Mouse (Mus musculus) myocyte (in vitro differentiated cells): ENCODE measurements at regions not wholly inside any gene's neighbourhood (a gene's known extent, or its start where the extent isn't known, plus 50 kb on each side); places are given as distances from the start of the nearest gene placed in this dataset.

Experiments
- H3K27me3 ChIP-seq: one replicate; pipeline ENCODE4 v1.6.1; 2011; ENCODE audit not compliant: control insufficient read depth, insufficient read depth, insufficient read length
- H3K36me3 ChIP-seq: one replicate; pipeline ENCODE4 v1.6.1; 2011; ENCODE audit not compliant: control insufficient read depth, insufficient read depth
- H3K4me2 ChIP-seq: one replicate; pipeline ENCODE4 v1.6.1; 2011; ENCODE audit warnings: low read depth, control low read depth
- H3K4me3 ChIP-seq: one replicate; pipeline ENCODE4 v1.5.1; 2011; ENCODE audit warnings: mild to moderate bottlenecking, control low read depth, moderate library complexity
- H3K79me2 ChIP-seq: one replicate; pipeline ENCODE4 v1.6.1; 2011; ENCODE audit not compliant: control insufficient read depth, insufficient read depth
- H3ac ChIP-seq: one replicate; pipeline ENCODE4 v1.6.1; 2011; ENCODE audit not compliant: control insufficient read depth, insufficient read length
- CEBPB ChIP-seq: IDR thresholded peaks from 2 replicates; pipeline ENCODE4 v1.6.1; 2011; ENCODE audit warnings: mild to moderate bottlenecking, moderate library complexity; ENCODE audit not compliant: poor library complexity, insufficient read depth, severe bottlenecking
- E2F4 ChIP-seq: IDR thresholded peaks from one replicate; pipeline ENCODE4 v1.6.1; 2011; ENCODE audit warnings: mild to moderate bottlenecking, control low read depth, moderate library complexity; ENCODE audit not compliant: insufficient read depth
- MAX ChIP-seq: IDR thresholded peaks from one replicate; pipeline ENCODE4 v1.6.1; 2011; ENCODE audit warnings: low read depth, mild to moderate bottlenecking, control low read depth
- MYOD1 ChIP-seq, 3 experiments: IDR thresholded peaks; one replicate each; pipeline ENCODE4 v1.6.1; 2011; ENCODE audit warnings: control low read depth in 2 of 3, low read depth in 2 of 3, mild to moderate bottlenecking in 2 of 3, moderate library complexity in 1 of 3; ENCODE audit not compliant: insufficient read length in 2 of 3, control insufficient read depth in 1 of 3
- MYOG ChIP-seq, 3 experiments: IDR thresholded peaks; one replicate each; pipeline ENCODE4 v1.6.1; 2011; ENCODE audit warnings: control low read depth in 2 of 3, low read depth in 2 of 3, mild to moderate bottlenecking in 2 of 3; ENCODE audit not compliant: insufficient read length in 2 of 3, control insufficient read depth in 1 of 3, insufficient read depth in 1 of 3
- POLR2A ChIP-seq: IDR thresholded peaks from one replicate; pipeline ENCODE4 v1.6.1; 2011; ENCODE audit warnings: low read depth, mild to moderate bottlenecking, control low read depth, moderate library complexity; ENCODE audit not compliant: insufficient read length
- POLR2AphosphoS2 ChIP-seq: IDR thresholded peaks from one replicate; pipeline ENCODE4 v1.6.1; 2011; ENCODE audit warnings: low read depth, control low read depth; ENCODE audit not compliant: insufficient read length
- REST ChIP-seq: IDR thresholded peaks from one replicate; pipeline ENCODE4 v1.6.1; 2011; ENCODE audit warnings: mild to moderate bottlenecking, control low read depth, moderate library complexity; ENCODE audit not compliant: insufficient read depth, insufficient read length
- SRF ChIP-seq: IDR thresholded peaks from one replicate; pipeline ENCODE4 v1.6.1; 2011; ENCODE audit warnings: low read depth; ENCODE audit not compliant: control insufficient read depth, insufficient read length
- TCF12 ChIP-seq: IDR thresholded peaks from one replicate; pipeline ENCODE4 v1.6.1; 2011; ENCODE audit warnings: mild to moderate bottlenecking, control low read depth; ENCODE audit not compliant: poor library complexity, insufficient read depth, severe bottlenecking
- TCF3 ChIP-seq: IDR thresholded peaks from one replicate; pipeline ENCODE4 v1.6.1; 2011; ENCODE audit warnings: low read depth, control low read depth; ENCODE audit not compliant: insufficient read length
- USF1 ChIP-seq: IDR thresholded peaks from one replicate; pipeline ENCODE4 v1.6.1; 2011; ENCODE audit warnings: low read depth, mild to moderate bottlenecking, control low read depth, moderate library complexity

DNA sequence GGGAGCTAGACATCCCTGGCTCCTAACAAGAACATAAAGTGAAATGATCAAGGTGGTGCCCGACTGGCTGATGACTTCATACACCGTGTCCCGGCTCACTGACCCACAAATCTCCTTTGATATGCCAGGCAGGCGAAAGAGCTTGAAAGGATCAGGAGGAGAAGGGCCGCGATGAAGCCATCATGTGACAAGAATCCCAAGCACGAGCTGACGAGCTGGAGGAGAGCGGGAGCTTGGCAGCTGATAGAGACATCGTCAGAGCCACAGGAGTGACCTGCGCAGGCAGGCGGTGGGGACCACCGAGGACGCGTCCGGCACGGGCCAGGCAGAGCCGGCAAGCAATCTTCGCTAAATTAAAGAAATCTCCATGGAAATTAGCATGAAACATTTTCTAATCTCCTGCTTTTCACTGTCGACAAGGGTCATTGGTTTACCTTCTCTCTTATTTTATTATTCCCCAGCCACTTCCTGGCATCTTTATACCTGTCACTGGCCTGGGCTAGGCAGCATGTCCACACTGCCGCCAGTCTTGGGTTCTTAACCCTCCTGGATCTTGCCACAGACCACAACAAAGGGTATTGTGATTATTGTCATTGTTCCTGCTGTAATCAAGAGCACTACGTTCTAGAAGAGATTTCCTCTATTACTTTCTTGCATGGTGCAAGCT is 596.1 kb downstream of the Nr2f2 start:
- no peaks in the 10 kb centered on the region for H3K36me3 ChIP-seq
- H3K4me2 ChIP-seq = no peak overlapping the region
- TF ChIP-seq POLR2AphosphoS2 = no peak
- TF ChIP-seq SRF = no peak
- TF ChIP-seq REST = no peak
- no peak for TF ChIP-seq CEBPB
- TF ChIP-seq POLR2A = no peak

DNA sequence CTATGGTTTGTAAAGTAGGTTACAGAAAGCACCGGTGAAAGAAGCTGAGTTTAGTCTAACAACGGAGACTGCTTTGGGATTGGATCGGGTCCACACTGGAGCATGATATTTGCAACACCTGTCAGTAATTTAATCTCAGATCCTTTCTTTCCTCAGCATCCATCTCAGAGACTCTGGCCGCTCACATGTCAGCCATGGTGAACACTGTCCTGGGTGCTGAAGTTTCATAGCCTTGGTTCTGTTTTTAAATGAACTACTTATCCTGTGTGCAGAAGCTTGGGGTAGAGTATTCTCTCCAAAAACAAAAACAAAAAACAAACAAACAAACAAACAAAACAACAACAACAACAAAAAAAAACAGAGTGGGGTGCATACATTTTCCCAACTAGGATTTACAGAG is 600.1 kb downstream of the Nr2f2 start:
- no peaks in the 10 kb centered on the region for H3K27me3 ChIP-seq
- no peak overlapping the region for H3K4me3 ChIP-seq
- H3K79me2 ChIP-seq = no peaks in the 10 kb centered on the region
- H3K4me2 ChIP-seq = no peak overlapping the region
- TF ChIP-seq MYOG (IDR thresholded peaks at IDR 0.05; ENCODE audit: control insufficient read depth in 1 of 3, insufficient read depth in 1 of 3, insufficient read length in 2 of 3, low read depth in 2 of 3) = no peak
- TF ChIP-seq REST = peak; percentile 66
- no peak for TF ChIP-seq CEBPB
- no peak for TF ChIP-seq MYOD1 (IDR thresholded peaks at IDR 0.05; ENCODE audit: control insufficient read depth in 1 of 3, insufficient read length in 2 of 3, low read depth in 2 of 3)
- no peaks in the 10 kb centered on the region for H3K36me3 ChIP-seq
- no peak overlapping the region for H3ac ChIP-seq

More for the DNA sequence above, 596.1 kb downstream of the Nr2f2 start:
- H3K27me3 ChIP-seq = no peaks in the 10 kb centered on the region
- H3K79me2 ChIP-seq = no peaks in the 10 kb centered on the region
- no peak overlapping the region for H3ac ChIP-seq
- H3K4me3 ChIP-seq = no peak overlapping the region

DNA sequence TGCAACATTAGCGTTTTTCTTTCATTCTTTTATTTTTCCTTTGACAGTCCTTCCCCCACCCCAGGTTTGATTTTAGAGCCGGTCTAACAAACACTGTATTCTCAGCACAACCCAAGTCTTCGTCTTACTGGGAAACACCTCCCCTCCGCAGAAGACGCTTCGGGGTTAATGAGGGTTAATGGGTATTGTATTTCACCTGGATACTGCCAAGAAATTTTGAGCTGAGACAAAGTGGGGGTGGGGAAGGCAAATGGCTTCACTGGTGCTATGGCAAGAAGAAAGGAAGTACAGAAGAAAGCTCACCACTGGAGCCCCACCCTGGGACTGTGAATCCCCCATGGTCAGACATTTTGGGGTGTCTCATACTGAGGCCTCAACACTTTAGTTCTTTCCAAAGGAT is 626.0 kb downstream of the Nr2f2 start:
- Histone ChIP-seq H3K4me2 (no peak overlapping the region), H3K4me3 (no peak overlapping the region), H3K79me2 (no peaks in the 10 kb centered on the region), H3K27me3 (no peaks in the 10 kb centered on the region), H3ac (no peak overlapping the region), H3K36me3 (no peaks in the 10 kb centered on the region)
- TF ChIP-seq CEBPB (no peak), MAX (no peak), POLR2A (no peak), POLR2AphosphoS2 (no peak), MYOG (IDR thresholded peaks at IDR 0.05; ENCODE audit: control insufficient read depth in 1 of 3, insufficient read depth in 1 of 3, insufficient read length in 2 of 3, low read depth in 2 of 3) (no peak), E2F4 (no peak), TCF12 (no peak), TCF3 (no peak), SRF (no peak), USF1 (no peak), REST (no peak), MYOD1 (IDR thresholded peaks at IDR 0.05; ENCODE audit: control insufficient read depth in 1 of 3, insufficient read length in 2 of 3, low read depth in 2 of 3) (no peak)

DNA sequence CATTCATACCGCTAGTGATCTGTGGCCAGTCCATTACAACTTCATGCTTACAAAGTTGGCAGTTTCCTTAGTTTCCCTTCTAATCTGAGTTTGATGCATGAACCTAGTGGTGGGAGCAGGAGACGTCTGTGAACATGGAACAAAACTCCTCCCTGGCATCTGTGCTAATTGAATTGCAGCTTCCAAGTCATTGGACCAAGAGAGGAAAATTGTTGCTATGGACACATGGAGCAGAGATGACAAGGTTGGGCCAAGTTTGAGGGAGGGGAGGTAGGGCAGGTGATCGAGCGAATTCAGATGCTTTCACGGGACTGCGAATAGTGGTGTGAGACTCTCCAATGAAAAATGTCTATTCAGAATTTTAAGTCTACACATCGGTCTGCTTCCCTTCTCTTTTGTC is 627.5 kb downstream of the Nr2f2 start:
- H3K4me2 ChIP-seq = no peak overlapping the region
- H3K4me3 ChIP-seq = no peak overlapping the region
- no peaks in the 10 kb centered on the region for H3K79me2 ChIP-seq
- no peak overlapping the region for H3ac ChIP-seq
- no peaks in the 10 kb centered on the region for H3K36me3 ChIP-seq
- H3K27me3 ChIP-seq = no peaks in the 10 kb centered on the region
- TF ChIP-seq TCF12 = no peak
- TF ChIP-seq USF1 = no peak
- TF ChIP-seq MYOG (IDR thresholded peaks at IDR 0.05; ENCODE audit: control insufficient read depth in 1 of 3, insufficient read depth in 1 of 3, insufficient read length in 2 of 3, low read depth in 2 of 3) = no peak
- TF ChIP-seq SRF = no peak
- no peak for TF ChIP-seq REST
- TF ChIP-seq TCF3 = no peak
- no peak for TF ChIP-seq CEBPB
- no peak for TF ChIP-seq MAX
- TF ChIP-seq E2F4 = no peak
- TF ChIP-seq POLR2A = no peak
- TF ChIP-seq POLR2AphosphoS2 = no peak
- TF ChIP-seq MYOD1 (IDR thresholded peaks at IDR 0.05; ENCODE audit: control insufficient read depth in 1 of 3, insufficient read length in 2 of 3, low read depth in 2 of 3) = no peak

DNA sequence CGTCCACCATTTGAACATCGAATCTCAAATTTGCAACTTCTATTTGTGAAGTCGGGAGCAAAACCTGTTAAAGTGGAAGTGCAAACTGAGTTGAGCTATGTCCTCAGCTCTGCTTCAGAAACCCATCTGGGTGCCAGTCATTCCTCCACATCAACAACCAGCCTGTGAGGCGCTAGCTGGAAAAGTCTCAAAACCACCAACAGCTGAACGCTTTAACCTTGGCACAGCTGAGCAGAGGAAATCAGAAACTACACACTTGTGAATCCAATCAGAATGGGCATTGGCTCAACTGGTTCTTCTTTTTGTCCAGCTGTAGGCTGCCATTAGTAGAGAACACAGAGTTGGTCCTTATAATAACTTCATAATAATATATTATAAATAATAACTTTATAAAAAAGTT is 651.5 kb downstream of the Nr2f2 start:
- H3K79me2 ChIP-seq = no peaks in the 10 kb centered on the region
- H3ac ChIP-seq = no peak overlapping the region
- H3K4me2 ChIP-seq = peak overlapping the region; percentile 49
- TF ChIP-seq REST = no peak
- peak; percentile 96 for TF ChIP-seq TCF12
- no peak for TF ChIP-seq POLR2A
- no peak for TF ChIP-seq MAX
- TF ChIP-seq POLR2AphosphoS2 = no peak
- TF ChIP-seq MYOD1 (IDR thresholded peaks at IDR 0.05; ENCODE audit: control insufficient read depth in 1 of 3, insufficient read length in 2 of 3, low read depth in 2 of 3) = peak; percentile 74 to 93 (median 90)
- no peak for TF ChIP-seq USF1
- TF ChIP-seq E2F4 = no peak
- TF ChIP-seq MYOG (IDR thresholded peaks at IDR 0.05; ENCODE audit: control insufficient read depth in 1 of 3, insufficient read depth in 1 of 3, insufficient read length in 2 of 3, low read depth in 2 of 3) = peak in 2 of 3 experiments; percentile 93 to 97
- H3K4me3 ChIP-seq = no peak overlapping the region
- no peaks in the 10 kb centered on the region for H3K27me3 ChIP-seq
- H3K36me3 ChIP-seq = no peaks in the 10 kb centered on the region
